Mouse (Mus musculus) erythroblast, embryonic 14.5 days (primary cell): ENCODE results near the gene Trmt10b. TPM values are rescaled to one million over a fixed set of nuclear protein-coding genes. Genes with fewer than 3 reads are reported as not detected.

Experiments used
- H3K27me3 ChIP-seq: 2 replicates; pipeline ENCODE4 v1.6.1; 2012; ENCODE audit warnings: inconsistent platforms; ENCODE audit not compliant: control insufficient read depth
- H3K36me3 ChIP-seq: 2 replicates; pipeline ENCODE4 v1.6.1; 2012; ENCODE audit warnings: mild to moderate bottlenecking, inconsistent platforms; ENCODE audit not compliant: control insufficient read depth
- H3K4me1 ChIP-seq: 2 replicates; pipeline ENCODE4 v1.6.1; 2012; ENCODE audit warnings: inconsistent platforms; ENCODE audit not compliant: control insufficient read depth
- H3K4me3 ChIP-seq: replicated peaks from 2 replicates; pipeline ENCODE3; 2012; ENCODE audit warnings: moderate library complexity, mild to moderate bottlenecking, inconsistent platforms
- H3K9me3 ChIP-seq: 2 replicates; pipeline ENCODE4 v1.6.1; 2012; ENCODE audit warnings: low read length, inconsistent platforms, mixed read lengths; ENCODE audit not compliant: control insufficient read depth
- GATA1 ChIP-seq: IDR thresholded peaks from 2 replicates; pipeline ENCODE4 v1.6.1; 2012; ENCODE audit warnings: low read length, inconsistent platforms, mixed read lengths
- TAL1 ChIP-seq: IDR thresholded peaks from 3 replicates; pipeline ENCODE4 v1.6.1; 2012; ENCODE audit warnings: low read length, inconsistent platforms, mixed read lengths
- polyA plus RNA-seq: library from polyadenylated mRNA; stranded (reverse); fragments of >175 nt; gene quantifications from 2 replicates; pipeline ENCODE4 v1.2.3, GENCODE M21; 2012

The Trmt10b gene
- polyA plus RNA-seq, 1 experiment, result 0.08 TPM

DNA sequence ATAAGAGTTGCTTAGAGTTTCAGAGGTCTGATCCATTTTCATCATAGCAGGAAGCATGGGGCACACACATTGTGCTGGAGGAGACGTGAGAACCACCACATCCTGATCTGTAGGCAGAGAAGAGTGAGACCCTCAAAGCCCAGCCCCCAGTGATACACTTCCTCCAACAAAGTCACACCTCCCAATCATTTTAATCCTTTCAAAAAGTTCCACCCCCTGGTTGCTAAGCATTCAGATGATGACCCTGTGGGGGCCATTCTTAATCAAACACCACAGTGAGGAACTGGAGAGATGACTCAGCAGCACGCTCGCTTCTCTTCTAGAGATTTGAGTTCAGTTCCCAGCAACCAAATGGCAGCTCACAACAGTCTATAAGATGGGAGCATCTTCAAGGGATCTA lies 35.5 kb downstream of the Trmt10b start:
- Histone ChIP-seq H3K4me3 (no peak overlapping the region), H3K9me3 (no peaks in the 10 kb centered on the region), H3K27me3 (peaks cover 18% of the 10 kb centered on the region), H3K36me3 (no peaks in the 10 kb centered on the region), H3K4me1 (peaks cover 2% of the 10 kb centered on the region; the same call in 1 of the 2 replicates)
- no peak for TF ChIP-seq TAL1
- TF ChIP-seq GATA1, result no peak

- Histone ChIP-seq H3K36me3 (peaks cover 28% of the 10 kb centered on the region), H3K4me1 (peaks cover 22% of the 10 kb centered on the region), H3K4me3 (peak overlapping the region; percentile 90), H3K27me3 (peaks cover 16% of the 10 kb centered on the region), H3K9me3 (no peaks in the 10 kb centered on the region)
- TF ChIP-seq TAL1 (no peak), GATA1 (no peak)
These were observed 44.3 kb downstream of the Trmt10b start for GRCm38 (mm10) chr4:45341226-45341625.

DNA sequence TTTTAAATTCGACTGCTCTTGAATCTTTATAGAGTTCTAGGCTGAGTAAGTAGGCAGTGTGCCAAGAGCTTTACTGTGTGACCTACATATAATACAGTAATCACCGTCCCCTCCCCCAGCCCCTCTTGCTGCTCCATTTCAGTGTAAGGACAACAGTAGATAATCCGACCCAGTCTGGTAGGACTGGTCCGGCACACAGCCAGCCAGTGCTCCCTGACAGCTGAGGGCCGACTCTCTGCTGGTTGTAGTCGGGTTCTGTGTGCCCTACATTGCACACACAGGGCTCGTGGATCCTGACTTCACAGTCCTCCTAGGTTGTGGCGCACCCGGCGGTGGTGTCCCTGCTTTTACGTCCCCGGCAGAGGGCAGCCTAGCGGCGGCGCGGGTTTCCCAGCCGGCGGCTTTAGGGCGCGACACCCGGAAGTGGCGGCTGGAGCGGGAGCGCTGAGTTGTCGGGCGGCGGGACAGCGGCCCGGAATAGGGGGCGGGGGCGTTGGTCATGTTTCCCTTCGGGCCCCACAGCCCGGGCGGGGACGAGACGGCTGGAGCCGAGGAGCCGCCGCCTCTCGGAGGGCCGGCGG lies 44.8 kb downstream of the Trmt10b start, which contains the start of gene Dcaf10:
TSS of gene Dcaf10 (plus strand) at position 433 of the 581 bp plus-strand sequence.
- peaks cover 24% of the 10 kb centered on the region for H3K4me1 ChIP-seq
- no peaks in the 10 kb centered on the region for H3K9me3 ChIP-seq
- H3K4me3 ChIP-seq, result peak within 1 kb of the TSS; percentile 90
- peaks cover 33% of the 10 kb centered on the region for H3K36me3 ChIP-seq
- TF ChIP-seq GATA1, result no peak
- no peak for TF ChIP-seq TAL1
- H3K27me3 ChIP-seq, result peaks cover 12% of the 10 kb centered on the region

GRCm38 (mm10) chr4:45342286-45343155 lies 45.6 kb downstream of the Trmt10b start, which contains the start of gene Exosc3:
Gene Exosc3, minus strand, starts transcription at chr4:45342732.
- peak within 1 kb of the TSS; percentile 90 for H3K4me3 ChIP-seq
- H3K36me3 ChIP-seq, result peaks cover 41% of the 10 kb centered on the region

GRCm38 (mm10) chr4:45356653-45357052 lies 59.7 kb downstream of the Trmt10b start:
- H3K27me3 ChIP-seq, result no peaks in the 10 kb centered on the region
- H3K4me3 ChIP-seq, result no peak overlapping the region
- TF ChIP-seq GATA1, result no peak
- TF ChIP-seq TAL1, result no peak
- no peaks in the 10 kb centered on the region for H3K4me1 ChIP-seq
- no peaks in the 10 kb centered on the region for H3K9me3 ChIP-seq
- H3K36me3 ChIP-seq, result peaks cover 76% of the 10 kb centered on the region

More at GRCm38 (mm10) chr4:45342286-45343155, 45.6 kb downstream of the Trmt10b start, which contains the start of gene Exosc3:
- peaks cover 6% of the 10 kb centered on the region for H3K27me3 ChIP-seq
- TF ChIP-seq GATA1 (no peak), TAL1 (no peak)
- no peaks in the 10 kb centered on the region for H3K9me3 ChIP-seq
- peaks cover 24% of the 10 kb centered on the region for H3K4me1 ChIP-seq

Other genes with a start within 250 kb of the Trmt10b start
- gene Fbxo10, start 212.5 kb upstream of the Trmt10b start, polyA plus RNA-seq, result 0.60 and 0.71 TPM in 2 replicates
- gene Tomm5, start 189.0 kb upstream of the Trmt10b start, polyA plus RNA-seq, result 1.9 and 3.5 TPM in 2 replicates
- 0.01 TPM in 1 of 2 replicates, not detected in the other for gene Frmpd1, start 112.3 kb upstream of the Trmt10b start, polyA plus RNA-seq
- 4.0 and 4.6 TPM in 2 replicates for gene Dcaf10, start 45.0 kb downstream of the Trmt10b start, polyA plus RNA-seq
- 3.3 and 5.2 TPM in 2 replicates for gene Exosc3, start 45.6 kb downstream of the Trmt10b start, polyA plus RNA-seq
- 16.8 and 17.7 TPM in 2 replicates for gene Slc25a51, start 111.6 kb downstream of the Trmt10b start, polyA plus RNA-seq
- gene Shb, start 235.3 kb downstream of the Trmt10b start, polyA plus RNA-seq, result 12.8 and 15.2 TPM in 2 replicates